ENCODE assay signal across 12 mouse cellular contexts in genomic region chr10:42202561-42202960, GRCm38 (mm10).
DNase-seq lines count a peak whose midpoint lies in the region; ATAC-seq and TF ChIP-seq lines count a peak whose summit lies in the region.
"Had no signal": no experiment of that assay in that cellular context is flagged by ENCODE, and none has a peak within 500 bp of the region (broad histone marks: within the 10 kb centered on the region; RNA-seq: fewer than 3 reads in every experiment).

No protein-coding gene starts in this region.

- peaks cover 1% of the 10 kb centered on the region for H3K9me3 ChIP-seq in forebrain, embryonic 10.5 days
- no peaks in the 10 kb centered on the region for H3K9me3 ChIP-seq in forebrain, embryonic 11.5 days (ENCODE audit: control insufficient read depth, low read length)
- peaks cover 2% of the 10 kb centered on the region; the same call in 1 of the 2 replicates for H3K9me3 ChIP-seq in limb, embryonic 10.5 days (replicated peaks)
- peaks cover 1% of the 10 kb centered on the region; the same call in 1 of the 2 replicates for H3K9me3 ChIP-seq in heart, embryonic 12.5 days (replicated peaks)
- H3K9me3 ChIP-seq: forebrain, embryonic 12.5 days had no signal

- H3K27ac ChIP-seq in forebrain, embryonic 10.5 days = peak overlapping the region; percentile 73; the same call in 1 of the 2 replicates
- no peak overlapping the region for H3K27ac ChIP-seq in forebrain, embryonic 11.5 days (ENCODE audit: low read depth, low read length)
- H3K27ac ChIP-seq in limb, embryonic 10.5 days = peak overlapping the region; percentile 90
- peak overlapping the region; percentile 76 for H3K27ac ChIP-seq in small intestine, adult 2 months (ENCODE audit: insufficient read depth, low read depth, low read length)
- no peak overlapping the region for H3K27ac ChIP-seq in heart, embryonic 12.5 days (ENCODE audit: poor library complexity, severe bottlenecking)
- H3K27ac ChIP-seq: forebrain, embryonic 12.5 days had no signal

- H3K36me3 ChIP-seq in forebrain, embryonic 10.5 days (replicated peaks) = peaks cover 3% of the 10 kb centered on the region
- H3K36me3 ChIP-seq in forebrain, embryonic 11.5 days (ENCODE audit: control insufficient read depth, insufficient read depth, low read length) = no peaks in the 10 kb centered on the region
- H3K36me3 ChIP-seq in limb, embryonic 10.5 days = peaks cover 4% of the 10 kb centered on the region
- H3K36me3 ChIP-seq in small intestine, adult 2 months (ENCODE audit: control insufficient read depth, insufficient read depth, low read length) = peaks cover 3% of the 10 kb centered on the region
- peaks cover 7% of the 10 kb centered on the region for H3K36me3 ChIP-seq in heart, embryonic 12.5 days

- no peak for DNase-seq in forebrain, embryonic 10.5 days (ENCODE audit: extremely low spot score, low spot score)
- no peak for DNase-seq in forebrain, embryonic 11.5 days (ENCODE audit: low spot score)
- peak; percentile 64 to 83 for DNase-seq in kidney, adult 8-10 months
- no peak for DNase-seq in limb, embryonic 10.5 days (ENCODE audit: low spot score)
- DNase-seq: adrenal gland, postnatal 10 days; gastrocnemius, postnatal 10 days had no signal

- H3K27me3 ChIP-seq in forebrain, embryonic 10.5 days (ENCODE audit: poor library complexity, severe bottlenecking) = no peaks in the 10 kb centered on the region
- H3K27me3 ChIP-seq in forebrain, embryonic 11.5 days (ENCODE audit: control insufficient read depth, insufficient read depth, low read length) = no peaks in the 10 kb centered on the region
- no peaks in the 10 kb centered on the region for H3K27me3 ChIP-seq in limb, embryonic 10.5 days (ENCODE audit: low read depth, poor library complexity, severe bottlenecking)
- H3K27me3 ChIP-seq in small intestine, adult 2 months (ENCODE audit: control insufficient read depth, insufficient read depth, low read length) = no peaks in the 10 kb centered on the region
- no peaks in the 10 kb centered on the region for H3K27me3 ChIP-seq in heart, embryonic 12.5 days (replicated peaks)
- H3K27me3 ChIP-seq: forebrain, embryonic 12.5 days had no signal

- no peak overlapping the region for H3K9ac ChIP-seq in forebrain, embryonic 11.5 days (ENCODE audit: low read length)
- no peak overlapping the region for H3K9ac ChIP-seq in heart, embryonic 12.5 days
- H3K9ac ChIP-seq: forebrain, embryonic 12.5 days had no signal

- no peak overlapping the region for H3K4me3 ChIP-seq in forebrain, embryonic 10.5 days
- H3K4me3 ChIP-seq in forebrain, embryonic 11.5 days (ENCODE audit: low read depth, low read length) = no peak overlapping the region
- H3K4me3 ChIP-seq in limb, embryonic 10.5 days = no peak overlapping the region
- H3K4me3 ChIP-seq in small intestine, adult 2 months (ENCODE audit: low read depth, low read length) = peak overlapping the region; percentile 24; the same call in 1 of the 2 replicates
- H3K4me3 ChIP-seq in heart, embryonic 12.5 days = no peak overlapping the region
- H3K4me3 ChIP-seq: forebrain, embryonic 12.5 days had no signal

- no peak for ATAC-seq in forebrain, embryonic 11.5 days (replicated peaks; ENCODE audit: low FRiP score)
- ATAC-seq in frontal cortex, adult (ENCODE audit: low TSS enrichment) = no peak
- no peak for ATAC-seq in heart, embryonic 12.5 days (ENCODE audit: insufficient number of reproducible peaks, low FRiP score)
- no peak for ATAC-seq in megakaryocyte progenitor cell, adult 5-6 weeks (replicated peaks; ENCODE audit: poor library complexity)
- ATAC-seq: inflammation-experienced regulatory T-cells, adult 6 months had no signal

- H3K4me2 ChIP-seq in forebrain, embryonic 11.5 days (ENCODE audit: low read depth, low read length, severe bottlenecking) = no peak overlapping the region
- H3K4me2 ChIP-seq in heart, embryonic 12.5 days = no peak overlapping the region
- H3K4me2 ChIP-seq: forebrain, embryonic 12.5 days had no signal

- H3K4me1 ChIP-seq in forebrain, embryonic 10.5 days = peaks cover 11% of the 10 kb centered on the region
- H3K4me1 ChIP-seq in forebrain, embryonic 11.5 days (replicated peaks; ENCODE audit: control insufficient read depth, insufficient read depth, low read length) = peaks cover 2% of the 10 kb centered on the region; the same call in 1 of the 2 replicates
- peaks cover 46% of the 10 kb centered on the region for H3K4me1 ChIP-seq in limb, embryonic 10.5 days
- H3K4me1 ChIP-seq in small intestine, adult 2 months (ENCODE audit: control insufficient read depth, insufficient read depth, insufficient read length, low read length) = peaks cover 23% of the 10 kb centered on the region
- H3K4me1 ChIP-seq in heart, embryonic 12.5 days (replicated peaks) = peaks cover 54% of the 10 kb centered on the region
- H3K4me1 ChIP-seq: forebrain, embryonic 12.5 days had no signal

- TF ChIP-seq CTCF in small intestine, adult 2 months (IDR thresholded peaks at IDR 0.05; ENCODE audit: extremely low read depth, insufficient read length, insufficient replicate concordance, low read depth, low read length) = no peak

- WGBS in forebrain, embryonic 10.5 days = 87% methylated on average over 8 of the region's 8 CpGs
- WGBS in forebrain, embryonic 11.5 days = 83% methylated on average over 8 of the region's 8 CpGs
- WGBS in limb, embryonic 10.5 days = 88% methylated on average over 8 of the region's 8 CpGs
- 29% methylated on average over 8 of the region's 8 CpGs for whole genome bisulfite sequencing in small intestine, adult 2 months
- 89% methylated on average over 8 of the region's 8 CpGs for WGBS in heart, embryonic 12.5 days

- no peak for TF ChIP-seq POLR2A in small intestine, adult 2 months (IDR thresholded peaks at IDR 0.05; ENCODE audit: low read depth, low read length)

Comparison
In these comparisons a context has a peak if more than half of its experiments do, and no peak if none do; other contexts are left out.
1. H3K27ac ChIP-seq: peak in forebrain, embryonic 10.5 days (single experiment), limb, embryonic 10.5 days (single experiment) and small intestine, adult 2 months (single experiment); none in forebrain, embryonic 11.5 days (single experiment) and heart, embryonic 12.5 days (single experiment).
2. DNase-seq: peak in kidney, adult 8-10 months (2 of 2); none in forebrain, embryonic 10.5 days (single experiment), forebrain, embryonic 11.5 days (single experiment) and limb, embryonic 10.5 days (single experiment).